Mouse (Mus musculus) cerebellum, adult 2 months (tissue): ENCODE data around the gene Mark4.

Source experiments
- CTCF ChIP-seq: fragments of 200-500 bp; IDR thresholded peaks from 2 replicates; pipeline ENCODE4 v1.5.1; 2011; ENCODE audit warnings: low read depth, mild to moderate bottlenecking, control low read depth, low read length, moderate library complexity, borderline replicate concordance; ENCODE audit not compliant: insufficient read depth
- POLR2A ChIP-seq: fragments of 200-500 bp; IDR thresholded peaks from 2 replicates; pipeline ENCODE4 v1.6.1; 2011; ENCODE audit warnings: low read length, control low read depth, borderline replicate concordance; ENCODE audit not compliant: insufficient read depth

- TF ChIP-seq CTCF (no peak), POLR2A (no peak)
Measured at GRCm38 (mm10) chr7:19455186-19455585, 3.4 kb downstream of the Mark4 start.
